Mouse (Mus musculus): ENCODE measurements at regions not wholly inside any gene's neighbourhood (a gene's known extent, or its start where the extent isn't known, plus 50 kb on each side); places are given as distances from the start of the nearest gene placed in this dataset.

DNA sequence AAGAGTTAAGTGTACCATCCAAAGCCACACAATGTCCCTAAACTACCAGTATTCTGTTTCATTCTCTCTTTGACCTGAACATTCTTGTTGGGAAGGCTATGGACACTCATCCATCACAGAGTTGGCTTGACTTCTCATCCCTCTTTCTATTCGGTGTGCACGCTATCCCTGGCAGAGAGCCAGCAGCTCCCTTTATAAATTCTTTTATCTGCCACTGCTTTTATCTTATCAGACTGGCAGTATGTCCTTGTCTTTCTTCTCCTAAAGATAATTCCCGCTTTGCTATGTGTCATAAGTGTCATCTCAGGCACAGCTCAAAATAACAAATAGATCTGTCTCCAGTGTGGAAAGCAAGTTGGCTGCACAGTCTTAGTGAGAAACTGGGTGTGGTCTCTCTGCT, 106.6 kb upstream of the Lipc start:
- no peak for DNase-seq

DNA sequence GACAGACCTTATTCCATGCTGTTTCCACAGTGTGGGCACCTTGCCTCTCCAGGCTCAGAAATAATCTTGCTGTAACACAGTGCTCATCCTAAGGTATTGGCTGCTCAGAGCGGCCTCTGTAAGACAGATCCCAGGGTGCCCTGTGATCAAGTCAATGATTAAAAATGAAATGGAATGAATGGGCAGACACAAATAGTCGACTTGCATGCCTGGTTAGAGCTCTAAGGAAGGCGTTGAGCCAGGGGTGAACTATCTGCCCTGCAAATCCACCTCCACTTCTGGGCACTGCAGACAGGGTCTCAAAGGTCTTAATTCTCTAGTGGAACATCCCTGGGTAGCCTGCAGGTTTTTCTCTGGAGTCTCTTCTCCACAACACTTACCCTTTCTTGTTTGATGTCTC, 104.8 kb upstream of the Lipc start:
- no peak for DNase-seq

DNA sequence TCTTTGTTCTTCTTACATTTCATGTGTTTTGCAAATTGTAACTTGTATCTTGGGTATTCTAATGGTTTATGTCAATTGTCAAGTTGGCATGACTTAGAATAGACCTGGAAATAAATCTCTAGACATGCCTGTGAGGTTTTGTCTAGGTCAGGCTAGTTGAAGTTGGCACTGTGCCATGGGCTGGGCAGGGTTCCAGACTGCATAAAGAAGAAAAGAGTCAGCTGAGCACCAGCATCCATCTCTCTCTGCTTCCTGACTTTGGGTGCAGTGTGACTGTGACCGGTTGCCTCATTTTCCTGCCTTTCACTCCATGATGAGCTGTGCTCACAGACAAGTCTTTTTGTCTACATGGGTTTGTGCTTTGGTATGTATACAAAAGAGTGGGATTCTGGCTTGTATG, 91.9 kb upstream of the Lipc start:
- DNase-seq, result no peak

DNA sequence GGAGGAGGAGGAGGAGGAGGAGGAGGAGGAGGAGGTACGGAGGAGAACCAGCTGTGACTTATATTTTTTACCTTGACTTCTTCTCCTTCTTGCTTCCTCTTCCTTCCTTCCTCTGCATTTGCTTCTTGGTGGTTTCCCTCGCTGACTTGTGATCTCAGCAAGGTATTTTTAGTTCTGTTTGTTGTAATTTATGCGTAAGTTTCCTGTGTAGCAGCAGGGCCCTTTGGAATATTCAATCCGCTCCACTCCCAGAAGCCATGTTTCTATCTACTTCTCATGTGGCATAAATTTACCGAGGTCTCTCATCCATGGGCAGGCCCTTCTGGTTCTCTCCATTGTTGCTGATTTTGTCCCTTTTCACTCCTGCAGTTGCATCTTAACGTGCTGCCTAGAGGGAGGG, 83.3 kb upstream of the Lipc start:
- no peak for DNase-seq

DNA sequence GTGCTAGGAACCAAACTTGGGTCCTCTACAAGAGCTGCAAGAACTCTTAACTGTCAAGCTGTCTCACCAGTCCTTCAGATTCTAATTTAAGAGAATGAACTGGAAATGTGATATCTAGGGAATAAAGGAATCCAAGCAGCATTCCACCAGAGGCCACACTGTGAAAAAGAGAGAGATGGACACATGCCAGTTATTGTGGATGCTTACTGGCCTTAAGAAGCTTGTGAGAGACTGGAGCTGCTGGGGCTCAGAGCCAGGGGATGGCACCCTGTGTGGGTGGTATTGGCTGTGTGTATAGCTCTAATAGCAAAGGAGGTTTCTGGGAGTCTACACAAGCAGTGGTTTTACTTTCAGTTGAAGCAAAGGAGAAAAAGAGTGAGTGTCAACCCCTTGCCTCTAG, 80.1 kb upstream of the Lipc start:
- DNase-seq, result no peak

DNA sequence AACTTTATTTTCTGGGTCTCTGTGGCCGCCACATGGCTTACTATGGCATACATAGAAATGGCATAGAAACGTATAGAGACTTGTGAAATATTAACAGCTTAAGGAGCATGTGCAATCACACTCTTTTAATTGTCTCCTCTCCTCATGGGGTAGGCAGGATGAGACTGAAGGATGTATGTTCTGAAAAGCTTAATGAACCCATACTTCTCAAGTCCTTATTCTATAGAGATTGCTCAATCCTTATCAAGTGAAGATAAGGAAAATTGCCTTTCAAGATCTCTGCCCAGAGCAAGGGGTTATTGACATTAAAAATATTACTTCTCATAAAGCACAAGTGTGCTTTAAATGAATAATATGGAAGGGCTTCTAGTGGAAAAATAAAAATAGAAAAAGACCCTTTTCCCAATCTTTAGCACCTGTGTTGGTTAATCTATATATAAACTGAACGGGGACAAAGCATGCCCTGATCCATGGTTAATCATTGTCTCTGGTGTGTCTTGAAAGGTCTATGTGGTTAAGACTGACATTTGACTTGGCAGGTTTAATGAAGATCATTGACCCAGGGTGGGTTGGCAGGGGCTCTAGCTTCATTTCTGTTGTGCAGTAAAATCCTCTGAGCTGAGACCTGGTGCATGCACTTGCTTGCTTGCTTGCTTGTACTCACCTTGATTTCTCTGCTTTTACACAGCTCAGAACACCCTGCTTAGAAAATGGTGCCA, 78.3 kb upstream of the Lipc start:
- no peak for DNase-seq

DNA sequence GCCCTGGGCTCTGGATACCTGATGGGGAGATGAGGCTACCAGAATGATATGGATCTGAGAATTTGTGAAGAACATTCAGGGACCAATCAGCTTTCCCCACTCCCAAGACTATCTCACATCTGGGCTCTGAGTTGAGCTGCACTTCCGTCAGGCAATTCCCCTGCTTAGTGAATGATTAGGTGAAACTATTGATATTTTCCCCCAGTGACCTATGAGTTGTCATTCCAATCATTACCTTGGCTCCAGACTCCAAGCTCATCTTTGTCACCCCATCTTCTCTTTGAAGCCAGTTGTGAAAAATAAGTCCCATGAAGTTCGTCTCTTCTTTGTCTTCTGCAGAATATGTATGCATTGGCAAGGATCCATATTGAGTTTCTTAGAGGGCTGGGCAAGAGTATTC, 76.1 kb upstream of the Lipc start:
- no peak for DNase-seq

DNA sequence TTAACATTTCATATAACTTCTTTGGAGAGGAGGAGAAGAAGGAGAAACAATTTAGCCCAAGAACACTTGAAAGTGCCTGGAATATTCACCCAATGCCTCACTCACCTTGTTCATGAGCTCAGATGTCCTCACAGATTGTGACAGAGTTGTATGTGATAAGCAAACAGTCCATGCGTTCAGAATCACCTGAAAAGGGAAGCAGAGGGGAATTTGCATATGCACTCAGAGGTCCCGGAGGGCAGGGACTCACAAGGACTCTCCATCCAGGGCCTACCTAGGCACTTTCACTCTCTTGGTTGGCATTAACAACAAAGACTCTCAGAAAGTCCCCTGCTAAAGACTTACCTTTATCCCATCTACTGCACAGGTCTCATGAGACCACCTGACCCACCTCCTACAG, 75.6 kb upstream of the Lipc start:
- DNase-seq, result no peak

DNA sequence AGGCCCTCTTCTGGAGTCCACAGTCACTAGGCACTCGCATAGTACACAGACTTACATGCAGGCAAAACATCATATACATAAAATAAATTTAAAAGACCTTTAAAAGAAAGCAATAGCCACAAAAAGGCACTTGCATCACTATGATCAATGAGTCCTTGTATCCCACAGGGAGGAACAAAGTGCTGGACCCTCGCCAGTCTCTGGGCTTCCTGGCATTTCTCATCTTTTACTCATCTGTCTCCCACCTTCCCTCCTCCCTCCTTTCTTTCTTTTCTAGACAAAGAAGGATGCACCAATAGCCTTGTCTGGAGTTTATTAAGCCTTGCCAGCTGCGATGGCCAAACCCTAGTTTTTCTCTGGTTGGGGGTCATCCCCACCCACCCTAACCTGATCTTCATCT, 73.2 kb upstream of the Lipc start:
- DNase-seq, result no peak

DNA sequence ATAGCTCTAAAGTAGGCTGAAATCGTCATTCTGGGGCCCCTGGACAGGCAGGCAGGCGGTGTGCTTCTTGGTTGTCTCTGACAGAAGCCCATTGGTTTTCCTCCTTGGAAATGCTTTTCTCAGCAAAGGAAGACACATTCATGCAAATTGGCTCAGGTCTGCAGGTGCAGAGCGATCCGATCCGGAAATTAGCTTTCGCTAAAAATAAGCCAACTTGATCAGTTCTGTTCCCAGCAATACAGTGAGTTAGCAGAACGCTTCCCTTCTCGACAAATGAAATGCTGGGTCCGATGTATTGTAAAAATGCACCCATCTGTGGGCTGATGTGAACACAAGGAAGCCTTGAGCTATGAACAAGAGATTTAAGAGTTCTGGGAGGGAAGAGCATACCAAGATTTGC, 66.2 kb upstream of the Lipc start:
- no peak for DNase-seq

DNA sequence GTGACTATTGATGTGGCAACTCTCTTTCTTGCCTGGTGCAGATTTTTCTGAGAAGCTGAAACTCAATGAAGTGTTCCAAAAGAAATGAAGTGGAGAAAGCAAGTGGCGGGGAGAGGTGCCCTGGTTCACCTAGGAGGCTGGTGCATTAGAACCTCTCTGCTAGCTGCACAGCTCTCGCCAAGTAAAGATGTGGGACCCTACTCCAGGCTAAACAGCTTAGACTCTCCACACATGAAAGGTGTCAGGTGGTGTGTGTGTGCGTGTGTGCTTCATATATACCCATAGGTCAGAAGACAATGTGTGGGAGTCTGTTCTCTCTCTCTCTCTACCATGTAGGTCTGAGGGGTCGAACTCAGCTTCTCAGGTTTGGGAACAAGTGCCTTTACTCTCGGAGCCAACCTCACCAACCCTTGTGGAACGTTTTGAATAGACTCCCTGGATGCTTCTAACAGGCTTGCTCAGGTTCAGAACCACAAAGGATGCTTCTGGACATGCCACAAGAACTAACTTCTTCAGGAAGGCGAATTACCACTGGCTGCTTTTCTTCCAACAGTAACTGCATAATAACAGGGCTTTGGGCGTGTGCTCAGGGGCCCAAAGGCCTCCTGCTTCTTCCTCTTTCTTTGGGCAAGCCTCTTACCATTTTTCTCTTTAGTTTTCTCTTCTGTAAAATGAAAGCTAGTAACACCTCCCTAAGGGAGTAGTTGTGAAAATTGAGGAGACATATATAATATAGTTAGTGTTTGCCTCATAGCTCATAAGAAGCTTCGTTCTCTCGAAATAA, 65.6 kb upstream of the Lipc start:
- DNase-seq, result no peak

DNA sequence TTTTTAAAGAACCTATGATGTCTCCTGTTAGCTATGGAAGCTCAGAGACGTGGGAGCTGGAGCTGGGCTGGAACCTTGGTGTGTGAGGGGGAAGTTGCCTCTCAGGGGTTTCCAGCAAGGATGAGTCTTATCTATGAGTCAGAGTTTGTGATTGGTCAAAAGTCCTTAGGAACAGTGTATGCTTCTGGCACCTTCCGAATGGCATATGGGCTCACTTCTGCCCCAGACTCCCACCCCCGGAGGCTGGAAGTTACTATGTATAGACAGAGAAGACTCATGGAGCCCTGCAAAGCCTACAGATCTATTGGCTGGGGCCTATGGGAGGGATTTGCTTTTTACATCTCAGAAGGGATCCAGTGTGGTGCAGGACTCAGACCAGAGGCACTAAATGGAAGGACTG, 63.9 kb upstream of the Lipc start:
- peak; percentile 16 for DNase-seq

DNA sequence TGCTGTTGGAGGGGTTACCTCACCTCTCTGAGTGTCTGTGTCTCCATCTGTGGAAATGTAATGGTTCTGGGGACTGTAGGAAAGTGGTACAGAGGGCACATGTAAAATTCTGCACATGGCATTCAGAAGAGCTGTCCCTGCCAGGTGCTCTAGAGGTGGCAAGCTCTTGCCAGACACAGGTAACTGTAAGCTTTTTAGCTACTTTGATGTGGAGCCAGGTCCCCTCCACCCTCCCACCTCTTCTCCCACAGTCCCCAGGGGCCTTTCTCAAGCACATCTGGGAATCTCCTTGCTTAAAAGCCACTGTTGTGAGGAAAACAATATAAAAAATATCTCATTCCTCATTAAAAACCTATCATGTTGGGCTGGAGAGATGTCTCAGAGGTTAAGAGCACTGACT, 63.4 kb upstream of the Lipc start:
- no peak for DNase-seq

DNA sequence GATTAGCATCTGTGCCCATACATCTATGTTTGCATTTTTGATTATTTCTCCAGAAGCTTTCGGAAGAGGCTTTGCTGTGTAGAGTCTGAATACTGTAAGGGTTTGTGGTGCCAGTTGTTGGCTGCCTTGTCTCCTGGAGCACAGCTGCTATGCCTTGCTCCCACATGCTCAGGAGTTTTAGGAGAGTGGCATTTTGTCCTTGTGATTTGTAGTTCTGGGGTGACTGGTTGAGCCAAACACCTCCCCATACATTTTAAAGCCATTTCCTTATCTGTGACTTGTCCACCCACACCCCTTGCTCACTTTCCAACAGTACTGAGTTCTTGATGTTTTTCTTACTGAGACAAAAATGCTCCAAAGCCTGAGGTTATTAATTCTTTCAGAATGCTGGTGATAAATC, 60.4 kb upstream of the Lipc start:
- DNase-seq, result no peak

DNA sequence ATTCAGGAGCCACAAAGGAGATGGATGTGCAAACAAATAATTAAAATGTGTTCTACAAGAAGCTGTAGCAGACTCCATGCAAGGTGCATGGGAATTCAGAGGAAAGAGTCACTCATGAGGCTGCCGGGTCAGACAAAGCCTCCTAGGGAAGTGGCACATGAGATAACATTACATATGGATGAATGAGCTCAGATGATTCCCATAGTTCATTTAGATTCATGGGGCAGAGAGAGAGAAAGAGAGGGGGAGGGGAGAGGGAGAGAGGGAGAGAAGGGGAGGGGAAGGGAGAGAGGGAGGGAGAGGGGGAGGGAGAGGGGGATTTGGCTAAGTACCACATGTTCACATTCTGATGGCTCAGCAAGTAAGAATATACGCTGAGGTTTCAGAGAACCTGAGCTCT, 52.6 kb upstream of the Lipc start:
- no peak for DNase-seq
